Comparison of ENCODE assay signal across 8 mouse cellular contexts in the genomic region with DNA sequence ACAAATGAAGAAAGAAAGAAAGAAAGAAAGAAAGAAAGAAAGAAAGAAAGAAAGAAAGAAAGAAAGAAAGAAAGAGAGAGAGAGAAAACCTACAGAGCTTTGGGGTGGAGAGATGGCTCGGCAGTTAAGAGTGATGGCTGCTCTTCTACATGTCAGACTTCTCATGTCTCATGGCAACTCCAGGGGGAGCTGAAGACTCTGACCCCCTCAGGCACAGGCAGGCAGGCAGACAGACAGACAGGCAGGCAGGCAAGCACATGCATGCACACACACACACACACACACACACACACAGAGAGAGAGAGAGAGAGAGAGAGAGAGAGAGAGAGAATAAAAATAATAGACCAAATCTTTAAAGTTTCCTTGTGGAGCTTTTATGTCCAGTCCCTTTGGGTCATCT. TPM values are rescaled to one million over a fixed set of nuclear protein-coding genes. Genes with fewer than 3 reads are reported as not detected.
DNase-seq lines count a peak whose midpoint lies in the region; ATAC-seq and TF ChIP-seq lines count a peak whose summit lies in the region.
"Not testable (repeated sequence)": the region's sequence is repeated elsewhere in the genome, so short reads cannot be mapped to it uniquely, and the experiment has no call there.
"Had no signal": no experiment of that assay in that cellular context is flagged by ENCODE, and none has a peak within 500 bp of the region (broad histone marks: within the 10 kb centered on the region; RNA-seq: fewer than 3 reads in every experiment).

No protein-coding gene starts in this region.

- peak overlapping the region; percentile 50; the same call in 1 of the 2 replicates for H3K4me3 ChIP-seq in G1E (ENCODE audit: low read depth, low read length)
- H3K4me3 ChIP-seq in erythroblast, embryonic 14.5 days (replicated peaks) = peak overlapping the region; percentile 47
- H3K4me3 ChIP-seq in heart, embryonic 11.5 days (ENCODE audit: low read depth, low read length); heart, embryonic 16.5 days (ENCODE audit: low read length); lung, postnatal 0 days (ENCODE audit: low read depth, low read length): not testable (repeated sequence)
- H3K4me3 ChIP-seq in liver, embryonic 13.5 days (replicated peaks) = peak overlapping the region; percentile 20; the same call in 1 of the 2 replicates

- 29% methylated on average over 1 of the region's 1 CpGs for WGBS in heart, embryonic 11.5 days (ENCODE audit: insufficient replicate concordance)
- whole genome bisulfite sequencing in heart, embryonic 16.5 days = 33% methylated on average over 1 of the region's 1 CpGs
- 17% methylated on average over 1 of the region's 1 CpGs for WGBS in liver, embryonic 13.5 days (ENCODE audit: insufficient replicate concordance)
- WGBS in lung, postnatal 0 days = 44% methylated on average over 1 of the region's 1 CpGs

- H3K36me3 ChIP-seq in G1E (replicated peaks); erythroblast, embryonic 14.5 days (ENCODE audit: control insufficient read depth); heart, embryonic 11.5 days (ENCODE audit: control insufficient read depth, insufficient read depth, low read length); heart, embryonic 16.5 days (ENCODE audit: control insufficient read depth, insufficient read depth); liver, embryonic 13.5 days; lung, postnatal 0 days (ENCODE audit: insufficient read depth, low read length): not testable (repeated sequence)

- H3K9me3 ChIP-seq in G1E (replicated peaks); erythroblast, embryonic 14.5 days (ENCODE audit: control insufficient read depth, low read length); heart, embryonic 11.5 days (replicated peaks; ENCODE audit: control insufficient read depth, low read length); heart, embryonic 16.5 days (replicated peaks; ENCODE audit: control insufficient read depth, low read length); liver, embryonic 13.5 days (replicated peaks); lung, postnatal 0 days (ENCODE audit: low read length): not testable (repeated sequence)

- H3K4me1 ChIP-seq in G1E (ENCODE audit: insufficient read depth, low read depth, low read length) = peaks cover 98% of the 10 kb centered on the region
- peaks cover 99% of the 10 kb centered on the region for H3K4me1 ChIP-seq in erythroblast, embryonic 14.5 days (ENCODE audit: control insufficient read depth)
- peaks cover 37% of the 10 kb centered on the region for H3K4me1 ChIP-seq in heart, embryonic 11.5 days (ENCODE audit: control insufficient read depth, insufficient read depth, low read length)
- H3K4me1 ChIP-seq in heart, embryonic 16.5 days (ENCODE audit: control insufficient read depth, insufficient read depth, low read length) = peaks cover 49% of the 10 kb centered on the region
- peaks cover 91% of the 10 kb centered on the region for H3K4me1 ChIP-seq in liver, embryonic 13.5 days (replicated peaks)
- not testable (repeated sequence) for H3K4me1 ChIP-seq in lung, postnatal 0 days (ENCODE audit: insufficient read depth, low read depth, low read length)

- TF ChIP-seq EP300 in lung, postnatal 0 days (IDR thresholded peaks at IDR 0.05) = not testable (repeated sequence)

- not testable (repeated sequence) for H3K27me3 ChIP-seq in G1E (ENCODE audit: insufficient read depth, low read length); heart, embryonic 11.5 days (ENCODE audit: control insufficient read depth, insufficient read depth, low read length); heart, embryonic 16.5 days (ENCODE audit: control insufficient read depth, insufficient read depth, low read length); lung, postnatal 0 days (replicated peaks; ENCODE audit: insufficient read depth, low read length)
- H3K27me3 ChIP-seq in erythroblast, embryonic 14.5 days (ENCODE audit: control insufficient read depth) = peaks cover 24% of the 10 kb centered on the region
- peaks cover 23% of the 10 kb centered on the region for H3K27me3 ChIP-seq in liver, embryonic 13.5 days

- not testable (repeated sequence) for ATAC-seq in G1E (ENCODE audit: extremely low read depth, insufficient number of reproducible peaks, low FRiP score, poor library complexity, severe bottlenecking); heart, embryonic 11.5 days (replicated peaks; ENCODE audit: insufficient number of reproducible peaks, low FRiP score, low TSS enrichment); heart, embryonic 16.5 days (replicated peaks; ENCODE audit: extremely low read depth, insufficient read depth, low FRiP score); liver, embryonic 13.5 days (ENCODE audit: low read depth); lung, postnatal 0 days

- not testable (repeated sequence) for DNase-seq in G1E (ENCODE audit: low spot score); liver, embryonic 13.5 days; lung, postnatal 0 days (ENCODE audit: low spot score)
- DNase-seq in thymus, postnatal 14 days = peak; percentile 38

- 0 out of 2 replicates have a peak overlapping the region, but pooled peaks have one; percentile 29 for H3K9ac ChIP-seq in heart, embryonic 11.5 days (ENCODE audit: low read depth, low read length)
- H3K9ac ChIP-seq in heart, embryonic 16.5 days (ENCODE audit: low read length); lung, postnatal 0 days (replicated peaks; ENCODE audit: low read depth): not testable (repeated sequence)
- H3K9ac ChIP-seq in liver, embryonic 13.5 days = peak overlapping the region; percentile 61; the same call in 1 of the 2 replicates

- peak overlapping the region; percentile 48 for H3K4me2 ChIP-seq in heart, embryonic 11.5 days
- peak overlapping the region; percentile 39 for H3K4me2 ChIP-seq in heart, embryonic 16.5 days (ENCODE audit: low read depth, low read length)
- peak overlapping the region; percentile 56 for H3K4me2 ChIP-seq in liver, embryonic 13.5 days
- not testable (repeated sequence) for H3K4me2 ChIP-seq in lung, postnatal 0 days (replicated peaks; ENCODE audit: low read depth, low read length)

- not testable (repeated sequence) for TF ChIP-seq CTCF in G1E (IDR thresholded peaks at IDR 0.05; ENCODE audit: low read depth, low read length)
- TF ChIP-seq CTCF in lung, postnatal 0 days (IDR thresholded peaks at IDR 0.05) = 0 out of 2 replicates have a peak, but pooled peaks have one; percentile 23

- not testable (repeated sequence) for H3K27ac ChIP-seq in heart, embryonic 11.5 days (ENCODE audit: low read depth, low read length); lung, postnatal 0 days (ENCODE audit: low read length)
- peak overlapping the region; percentile 70 for H3K27ac ChIP-seq in heart, embryonic 16.5 days (ENCODE audit: low read length)
- H3K27ac ChIP-seq in liver, embryonic 13.5 days = peak overlapping the region; percentile 79

RNA-seq across cellular contexts. Expression of a gene that starts 3.6 kb away (rescaled TPM):
- total RNA-seq in G1E (2014; fragmentation: Nextera tagmentation) (1.6 and 4.6 TPM in 2 replicates), G1E (2017) (3.0 and 3.8 TPM in 2 replicates)
- 1.9 and 2.2 TPM in 2 replicates for polyA plus RNA-seq in G1E (2012)
- polyA plus RNA-seq in erythroblast, embryonic 14.5 days (2012) = 0.11 and 0.28 TPM in 2 replicates
- 1.7 and 1.8 TPM in 2 replicates for polyA plus RNA-seq in heart, embryonic 11.5 days (2014; fragmentation: Nextera tagmentation; extraction: Ambion mirVana)
- 2.9 and 3.3 TPM in 2 replicates for polyA plus RNA-seq in heart, embryonic 16.5 days (2015; fragmentation: Nextera tagmentation; extraction: Ambion mirVana)
- 0.31 and 0.35 TPM in 2 replicates for polyA plus RNA-seq in liver, embryonic 13.5 days (2015; fragmentation: Nextera tagmentation; extraction: Ambion mirVana)
- polyA plus RNA-seq in lung, postnatal 0 days (2015; fragmentation: Nextera tagmentation; extraction: Ambion mirVana) = 2.7 and 3.9 TPM in 2 replicates
- total RNA-seq: megakaryocyte progenitor cell, adult 5-6 weeks had no signal

RNA-seq across cellular contexts. Expression of a gene that starts 13.4 kb away (rescaled TPM):
- total RNA-seq in G1E (2014; fragmentation: Nextera tagmentation) (32.2 and 34.1 TPM in 2 replicates), G1E (2017) (70.5 and 75.5 TPM in 2 replicates)
- polyA plus RNA-seq in G1E (2012) = 13.9 and 16.1 TPM in 2 replicates
- 0.23 and 0.36 TPM in 2 replicates for polyA plus RNA-seq in erythroblast, embryonic 14.5 days (2012)
- 23.6 and 28.0 TPM in 2 replicates for polyA plus RNA-seq in heart, embryonic 11.5 days (2014; fragmentation: Nextera tagmentation; extraction: Ambion mirVana)
- polyA plus RNA-seq in heart, embryonic 16.5 days (2015; fragmentation: Nextera tagmentation; extraction: Ambion mirVana) = 20.9 and 22.4 TPM in 2 replicates
- 24.8 and 28.9 TPM in 2 replicates for polyA plus RNA-seq in liver, embryonic 13.5 days (2015; fragmentation: Nextera tagmentation; extraction: Ambion mirVana)
- 15.0 and 16.2 TPM in 2 replicates for polyA plus RNA-seq in lung, postnatal 0 days (2015; fragmentation: Nextera tagmentation; extraction: Ambion mirVana)

Comparison
In these comparisons a context has a peak if more than half of its experiments do, and no peak if none do; other contexts are left out.
1. RNA of a gene that starts 13.4 kb away (polyA plus RNA-seq): 24.8 to 28.9 TPM in liver, embryonic 13.5 days, 23.6 to 28.0 TPM in heart, embryonic 11.5 days, 20.9 to 22.4 TPM in heart, embryonic 16.5 days, 15.0 to 16.2 TPM in lung, postnatal 0 days and 13.9 to 16.1 TPM in G1E; 0.23 to 0.36 TPM in erythroblast, embryonic 14.5 days; every median in the first group is over 10 times any median in the second.